Mouse (Mus musculus): Measurements from ENCODE around the gene H2-Q1. TPM values are rescaled to one million over a fixed set of nuclear protein-coding genes. Genes with fewer than 3 reads are reported as not detected.
A peak's percentile ranks its signal among the peaks of the same experiment; 100 is the strongest.
"Not testable (repeated sequence)": the region's sequence is repeated elsewhere in the genome, so short reads cannot be mapped to it uniquely, and the experiment has no call there.

H2-Q1 gene
- total RNA-seq, 1 experiment = not detected

DNA sequence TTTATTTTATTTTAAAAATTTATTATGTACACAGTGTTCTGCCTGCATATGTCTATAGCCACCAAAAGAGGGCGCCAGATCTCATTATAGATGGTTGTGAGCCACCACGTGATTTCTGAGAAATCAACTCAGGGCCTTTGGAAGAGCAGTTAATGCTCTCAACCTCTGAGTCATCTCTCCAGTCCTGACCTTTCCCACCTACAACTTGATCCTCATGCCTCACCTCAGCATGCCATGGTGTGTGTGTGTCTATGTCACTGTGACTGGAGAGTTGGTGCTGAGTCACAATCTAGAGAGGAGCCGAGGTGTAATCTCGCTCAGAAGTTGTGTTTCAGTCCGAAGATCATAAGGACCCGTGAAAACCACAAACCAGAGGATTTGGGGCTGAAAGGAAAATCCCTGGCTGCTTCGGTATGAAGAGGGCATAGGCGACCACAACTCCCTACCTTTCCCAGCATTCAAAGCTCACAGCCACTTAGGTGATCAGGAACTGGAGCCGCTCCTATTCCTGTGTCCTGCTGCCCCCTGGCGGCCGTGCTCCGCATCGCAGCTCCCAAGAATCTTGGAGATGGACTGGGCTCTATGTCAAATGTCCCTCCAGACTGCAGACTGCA lies 18.5 kb upstream of the H2-Q1 start:
- TF ChIP-seq HCFC1 (IDR thresholded peaks at IDR 0.05; ENCODE audit: borderline replicate concordance, insufficient read depth, low read length) = no peak
- TF ChIP-seq ZC3H11A (IDR thresholded peaks at IDR 0.05; ENCODE audit: borderline replicate concordance, low read depth, low read length) = peak; percentile 22; the same call in 1 of the 2 replicates
- no peak for TF ChIP-seq CHD2 (IDR thresholded peaks at IDR 0.05; ENCODE audit: low read depth, low read length)
- TF ChIP-seq ZNF384 (IDR thresholded peaks at IDR 0.05; ENCODE audit: low read depth, low read length) = no peak
- no peak; the same call in 1 of the 2 replicates for TF ChIP-seq MAFK (IDR thresholded peaks at IDR 0.05; ENCODE audit: insufficient read depth, low read depth, low read length)
- in situ Hi-C loops (cut with MboI; ENCODE audit: low sequenced_read_pairs in 2 of 2, unreplicated experiment in 2 of 2) = no loop called here
- Histone ChIP-seq H3K27ac (ENCODE audit: insufficient read depth, low read depth, low read length, poor library complexity, severe bottlenecking) (0 out of 2 replicates have a peak overlapping the region, but pooled peaks have one; percentile 7), H3K36me3 (ENCODE audit: control insufficient read depth, insufficient read depth, low read length, poor library complexity, severe bottlenecking) (no peaks in the 10 kb centered on the region), H3K4me1 (ENCODE audit: control insufficient read depth in 2 of 2, insufficient read depth in 2 of 2, low read length in 2 of 2, poor library complexity in 1 of 2) (peaks cover 0 to 3% of the 10 kb centered on the region in 2 experiments; a peak in 1 of 4 replicates), H3K4me3 (ENCODE audit: insufficient read depth in 1 of 2, low read depth in 1 of 2, low read length in 2 of 2, poor library complexity in 1 of 2, severe bottlenecking in 1 of 2) (peak overlapping the region in 1 of 2 experiments; percentile 23; a peak in 1 of 4 replicates), H3K9me3 (ENCODE audit: control insufficient read depth, insufficient read depth, low read depth, low read length) (no peaks in the 10 kb centered on the region), H3K9ac (ENCODE audit: insufficient read depth, low read depth, low read length, poor library complexity, severe bottlenecking) (peak overlapping the region; percentile 11; the same call in 1 of the 2 replicates)
- DNase-seq (ENCODE audit: low read depth, low spot score) = peak; percentile 55

- Histone ChIP-seq H3K36me3 (ENCODE audit: control insufficient read depth, insufficient read depth, low read length, poor library complexity, severe bottlenecking) (no peaks in the 10 kb centered on the region), H3K27ac (ENCODE audit: insufficient read depth, low read depth, low read length, poor library complexity, severe bottlenecking) (no peak overlapping the region), H3K9me3 (ENCODE audit: control insufficient read depth, insufficient read depth, low read depth, low read length) (no peaks in the 10 kb centered on the region), H3K4me1 (ENCODE audit: control insufficient read depth in 2 of 2, insufficient read depth in 2 of 2, low read length in 2 of 2, poor library complexity in 1 of 2) (peaks cover 0 to 3% of the 10 kb centered on the region in 2 experiments; a peak in 1 of 4 replicates), H3K9ac (ENCODE audit: insufficient read depth, low read depth, low read length, poor library complexity, severe bottlenecking) (no peak overlapping the region), H3K4me3 (ENCODE audit: insufficient read depth in 1 of 2, low read depth in 1 of 2, low read length in 2 of 2, poor library complexity in 1 of 2, severe bottlenecking in 1 of 2) (no peak overlapping the region)
- DNase-seq (ENCODE audit: low read depth, low spot score) = no peak
- in situ Hi-C loops (cut with MboI; ENCODE audit: low sequenced_read_pairs in 2 of 2, unreplicated experiment in 2 of 2) = no loop called here
- TF ChIP-seq CHD2 (IDR thresholded peaks at IDR 0.05; ENCODE audit: low read depth, low read length) (no peak), MAFK (IDR thresholded peaks at IDR 0.05; ENCODE audit: insufficient read depth, low read depth, low read length) (no peak), ZNF384 (IDR thresholded peaks at IDR 0.05; ENCODE audit: low read depth, low read length) (no peak), ZC3H11A (IDR thresholded peaks at IDR 0.05; ENCODE audit: borderline replicate concordance, low read depth, low read length) (no peak), HCFC1 (IDR thresholded peaks at IDR 0.05; ENCODE audit: borderline replicate concordance, insufficient read depth, low read length) (no peak)
Measured at GRCm38 (mm10) chr17:35303271-35303670, 16.9 kb upstream of the H2-Q1 start.

- no peak overlapping the region for H3K4me3 ChIP-seq (ENCODE audit: insufficient read depth in 1 of 2, low read depth in 1 of 2, low read length in 2 of 2, poor library complexity in 1 of 2, severe bottlenecking in 1 of 2)
- DNase-seq (ENCODE audit: low read depth, low spot score) = no peak
Measured at GRCm38 (mm10) chr17:35303756-35304350, 16.4 kb upstream of the H2-Q1 start.

GRCm38 (mm10) chr17:35304478-35304877 lies 15.7 kb upstream of the H2-Q1 start:
- Histone ChIP-seq H3K27ac (ENCODE audit: insufficient read depth, low read depth, low read length, poor library complexity, severe bottlenecking) (no peak overlapping the region), H3K9me3 (ENCODE audit: control insufficient read depth, insufficient read depth, low read depth, low read length) (no peaks in the 10 kb centered on the region), H3K4me3 (ENCODE audit: insufficient read depth in 1 of 2, low read depth in 1 of 2, low read length in 2 of 2, poor library complexity in 1 of 2, severe bottlenecking in 1 of 2) (no peak overlapping the region), H3K36me3 (ENCODE audit: control insufficient read depth, insufficient read depth, low read length, poor library complexity, severe bottlenecking) (no peaks in the 10 kb centered on the region), H3K9ac (ENCODE audit: insufficient read depth, low read depth, low read length, poor library complexity, severe bottlenecking) (no peak overlapping the region), H3K4me1 (ENCODE audit: control insufficient read depth in 2 of 2, insufficient read depth in 2 of 2, low read length in 2 of 2, poor library complexity in 1 of 2) (peaks cover 0 to 3% of the 10 kb centered on the region in 2 experiments; a peak in 1 of 4 replicates)
- no peak for DNase-seq (ENCODE audit: low read depth, low spot score)
- TF ChIP-seq CHD2 (IDR thresholded peaks at IDR 0.05; ENCODE audit: low read depth, low read length) = no peak
- TF ChIP-seq HCFC1 (IDR thresholded peaks at IDR 0.05; ENCODE audit: borderline replicate concordance, insufficient read depth, low read length) = no peak
- TF ChIP-seq ZNF384 (IDR thresholded peaks at IDR 0.05; ENCODE audit: low read depth, low read length) = no peak
- TF ChIP-seq ZC3H11A (IDR thresholded peaks at IDR 0.05; ENCODE audit: borderline replicate concordance, low read depth, low read length) = no peak
- TF ChIP-seq MAFK (IDR thresholded peaks at IDR 0.05; ENCODE audit: insufficient read depth, low read depth, low read length) = no peak
- in situ Hi-C loops (cut with MboI; ENCODE audit: low sequenced_read_pairs in 2 of 2, unreplicated experiment in 2 of 2) = no loop called here

More at GRCm38 (mm10) chr17:35303756-35304350, 16.4 kb upstream of the H2-Q1 start:
- H3K9me3 ChIP-seq (ENCODE audit: control insufficient read depth, insufficient read depth, low read depth, low read length) = no peaks in the 10 kb centered on the region
- in situ Hi-C loops (cut with MboI; ENCODE audit: low sequenced_read_pairs in 2 of 2, unreplicated experiment in 2 of 2) = no loop called here
- peaks cover 0 to 3% of the 10 kb centered on the region in 2 experiments; a peak in 1 of 4 replicates for H3K4me1 ChIP-seq (ENCODE audit: control insufficient read depth in 2 of 2, insufficient read depth in 2 of 2, low read length in 2 of 2, poor library complexity in 1 of 2)
- H3K9ac ChIP-seq (ENCODE audit: insufficient read depth, low read depth, low read length, poor library complexity, severe bottlenecking) = no peak overlapping the region
- H3K27ac ChIP-seq (ENCODE audit: insufficient read depth, low read depth, low read length, poor library complexity, severe bottlenecking) = no peak overlapping the region
- TF ChIP-seq MAFK (IDR thresholded peaks at IDR 0.05; ENCODE audit: insufficient read depth, low read depth, low read length) = no peak
- TF ChIP-seq ZC3H11A (IDR thresholded peaks at IDR 0.05; ENCODE audit: borderline replicate concordance, low read depth, low read length) = no peak
- no peak for TF ChIP-seq CHD2 (IDR thresholded peaks at IDR 0.05; ENCODE audit: low read depth, low read length)
- no peak for TF ChIP-seq ZNF384 (IDR thresholded peaks at IDR 0.05; ENCODE audit: low read depth, low read length)
- TF ChIP-seq HCFC1 (IDR thresholded peaks at IDR 0.05; ENCODE audit: borderline replicate concordance, insufficient read depth, low read length) = no peak
- H3K36me3 ChIP-seq (ENCODE audit: control insufficient read depth, insufficient read depth, low read length, poor library complexity, severe bottlenecking) = no peaks in the 10 kb centered on the region

- H3K9me3 ChIP-seq (ENCODE audit: control insufficient read depth, insufficient read depth, low read depth, low read length); H3K9ac ChIP-seq (ENCODE audit: insufficient read depth, low read depth, low read length, poor library complexity, severe bottlenecking); H3K4me1 ChIP-seq (ENCODE audit: control insufficient read depth in 2 of 2, insufficient read depth in 2 of 2, low read length in 2 of 2, poor library complexity in 1 of 2); in situ Hi-C loops (cut with MboI; ENCODE audit: low sequenced_read_pairs in 2 of 2, unreplicated experiment in 2 of 2); H3K27ac ChIP-seq (ENCODE audit: insufficient read depth, low read depth, low read length, poor library complexity, severe bottlenecking); H3K4me3 ChIP-seq (ENCODE audit: insufficient read depth in 1 of 2, low read depth in 1 of 2, low read length in 2 of 2, poor library complexity in 1 of 2, severe bottlenecking in 1 of 2); DNase-seq (ENCODE audit: low read depth, low spot score); H3K36me3 ChIP-seq (ENCODE audit: control insufficient read depth, insufficient read depth, low read length, poor library complexity, severe bottlenecking): not testable (repeated sequence)
Measured at GRCm38 (mm10) chr17:35304921-35305320, 15.3 kb upstream of the H2-Q1 start.
